Mouse (Mus musculus): ENCODE results near the gene Tox4.

Tox4 gene

DNA sequence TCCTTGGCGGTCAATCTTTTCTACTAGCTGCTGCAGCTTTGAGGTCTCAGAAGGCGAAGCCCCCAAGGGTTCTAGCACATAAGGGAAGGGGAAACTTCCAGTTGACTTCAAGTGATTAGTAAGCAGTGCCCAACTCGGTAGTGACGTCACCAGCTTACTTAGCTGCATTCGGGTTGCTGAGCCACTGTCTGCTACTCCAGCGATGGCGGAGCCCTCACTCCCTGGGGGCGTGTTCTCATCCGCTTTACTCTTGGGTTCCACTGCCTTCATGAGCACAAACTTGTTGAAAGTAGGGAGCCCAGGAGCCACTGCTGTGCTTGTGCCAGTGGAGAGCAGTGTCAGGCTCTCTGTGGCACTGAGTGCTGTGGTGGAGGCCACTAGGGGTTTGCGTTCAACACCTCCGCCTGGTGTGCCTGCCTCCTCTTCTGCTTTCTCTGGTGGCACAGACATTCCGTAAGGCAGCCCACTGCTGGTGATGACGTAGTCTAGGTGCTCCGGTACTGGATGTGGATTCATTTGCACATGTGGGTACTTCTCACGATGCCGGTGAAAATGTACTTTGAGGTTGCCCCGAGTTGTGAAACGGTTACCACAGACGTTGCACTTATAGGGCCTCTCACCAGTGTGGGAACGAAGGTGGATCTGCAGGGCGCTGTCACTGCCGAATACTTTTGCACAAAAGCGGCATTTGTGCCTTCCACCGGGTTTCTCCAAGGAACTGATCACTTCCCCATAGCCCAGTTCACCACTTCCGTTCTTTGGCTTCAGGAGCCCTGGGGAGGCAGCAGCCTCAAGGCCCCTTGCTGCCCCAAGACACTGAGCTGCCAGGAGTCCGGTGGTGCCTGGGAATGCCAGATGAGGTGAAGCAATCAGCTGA lies 35.2 kb downstream of the Tox4 start:
- no peak for DNase-seq (ENCODE audit: low read depth, low spot score)

DNA sequence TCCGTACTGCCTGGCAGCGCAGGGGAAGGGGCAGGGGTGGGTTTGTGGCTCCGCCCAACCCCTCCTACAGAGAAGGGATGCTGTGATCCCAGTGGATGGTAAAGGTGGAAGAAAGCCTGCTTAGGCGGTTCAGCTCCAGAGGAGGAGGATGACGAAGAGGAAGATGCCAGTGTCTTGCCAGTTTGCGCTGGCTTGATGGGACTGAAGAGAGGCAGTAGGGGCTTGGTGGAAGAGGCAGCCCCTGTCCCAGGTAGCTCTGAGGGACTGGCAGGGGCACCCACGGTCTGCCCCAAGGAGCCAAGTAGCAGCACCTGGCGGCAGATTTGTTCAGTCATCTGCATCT lies 35.8 kb downstream of the Tox4 start:
- no peak for DNase-seq (ENCODE audit: low read depth, low spot score)

DNA sequence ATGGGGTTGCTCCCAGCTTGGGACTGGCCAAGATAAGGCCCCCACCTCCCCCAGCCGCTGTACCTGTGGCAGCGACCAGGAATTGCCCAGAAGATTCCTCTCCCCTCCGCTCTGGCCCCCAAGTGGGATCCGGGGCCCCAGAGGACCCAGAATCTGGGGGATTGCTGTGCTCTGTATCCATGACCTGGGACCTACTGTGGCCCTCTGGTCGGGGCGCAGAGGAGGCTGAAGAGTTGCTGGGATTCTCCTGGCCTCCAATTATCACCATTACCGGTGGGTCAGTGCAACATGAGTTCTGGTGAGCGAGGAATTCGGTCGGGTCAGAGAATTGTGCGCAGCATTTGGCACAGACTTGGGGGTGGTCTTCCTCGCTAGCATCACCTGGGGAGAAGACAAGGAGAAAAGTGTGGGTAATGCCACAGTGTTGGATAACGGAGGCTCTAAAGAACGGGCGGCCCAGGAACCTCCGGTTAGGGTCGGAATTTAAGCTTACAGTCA lies 36.4 kb downstream of the Tox4 start:
- DNase-seq (ENCODE audit: low read depth, low spot score) = no peak

DNA sequence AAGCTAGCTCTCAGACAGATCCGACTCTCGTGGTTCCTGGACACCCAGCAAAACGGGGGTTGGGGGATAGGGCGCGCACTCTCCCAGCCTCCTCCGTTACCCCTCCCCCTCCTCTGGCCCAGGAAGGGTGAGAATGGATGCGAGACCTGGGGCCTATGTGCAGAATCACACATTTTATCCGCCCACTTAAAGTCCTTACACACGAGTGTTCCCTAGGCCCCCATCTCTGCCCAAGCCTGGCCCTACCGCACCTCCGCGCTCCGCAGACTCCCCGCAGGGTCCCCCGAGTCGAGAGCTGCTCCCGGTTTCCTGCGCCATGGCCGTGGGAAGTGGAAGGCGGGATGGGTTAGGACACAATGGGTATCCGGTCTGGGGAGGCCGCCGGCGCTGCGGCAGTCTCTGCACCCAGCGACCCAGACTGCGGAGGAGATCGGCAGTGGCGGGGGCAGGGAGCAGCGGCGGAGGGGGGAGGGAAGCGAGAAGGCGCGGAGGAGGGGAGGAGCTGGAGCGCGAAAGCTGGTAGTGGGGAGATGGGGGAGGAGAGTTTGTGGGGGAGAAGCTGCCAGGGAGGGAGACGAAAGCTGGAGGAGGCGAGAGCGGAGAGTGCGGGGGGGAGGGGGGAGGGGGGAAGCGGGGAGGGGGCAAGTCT lies 37.0 kb downstream of the Tox4 start:
- DNase-seq (ENCODE audit: low read depth, low spot score) = peak; percentile 69

DNA sequence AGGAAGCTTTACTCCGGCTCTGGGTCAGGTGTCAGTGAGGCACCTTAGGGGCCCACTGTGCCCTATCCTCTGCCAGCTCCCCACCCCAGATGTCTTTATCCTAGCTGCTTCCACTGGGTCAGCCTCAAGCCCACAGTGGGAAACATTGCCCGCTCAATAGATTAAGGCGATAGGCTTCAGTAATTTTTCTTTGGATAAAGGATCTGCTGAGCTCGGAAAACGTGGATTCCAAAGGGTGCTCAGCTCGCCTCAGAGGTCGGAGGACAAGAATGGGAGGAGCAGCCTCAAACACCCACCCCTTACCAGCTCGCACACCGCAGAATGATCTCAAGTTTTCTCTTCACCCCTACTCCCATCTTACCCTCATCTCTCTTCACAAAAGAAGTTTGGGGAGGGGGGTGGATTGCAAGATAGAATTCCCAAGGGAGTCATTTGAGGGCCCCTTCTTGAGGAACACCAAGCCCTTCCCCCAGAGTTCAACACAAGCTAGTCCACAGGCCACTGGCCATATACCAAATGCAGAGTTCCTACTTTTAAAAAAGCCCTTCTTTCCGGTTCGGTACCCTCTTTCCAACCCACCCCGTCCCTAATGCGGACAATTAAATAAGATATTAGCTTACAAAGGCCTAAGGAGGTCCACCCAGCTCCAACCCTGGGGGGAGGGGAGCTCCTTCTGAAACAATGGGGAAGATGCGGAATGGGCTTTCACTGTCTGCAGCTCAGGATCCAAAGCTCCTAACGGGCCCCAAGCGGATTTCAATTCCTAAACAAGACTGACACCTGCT lies 37.7 kb downstream of the Tox4 start:
- DNase-seq (ENCODE audit: low read depth, low spot score) = peak; percentile 16

DNA sequence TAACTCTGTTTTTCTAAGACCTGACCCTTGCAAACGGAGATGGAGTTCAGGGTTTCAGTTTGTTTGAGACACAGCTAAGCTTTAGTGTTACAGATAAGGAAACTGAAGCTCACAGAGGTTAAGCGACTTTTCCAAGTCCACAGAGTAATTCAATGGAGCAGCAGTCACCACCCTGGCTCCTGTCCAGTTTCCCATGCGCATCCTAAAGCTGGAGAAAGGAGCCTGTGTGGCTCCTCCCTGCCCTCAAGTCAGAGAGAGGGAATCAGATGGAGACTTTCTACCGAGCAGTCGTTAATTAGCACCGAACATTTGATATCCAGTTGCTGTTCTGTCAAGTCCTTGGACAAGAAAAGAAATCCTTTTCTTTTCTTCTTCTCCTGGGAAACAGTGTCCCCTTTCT lies 40.4 kb downstream of the Tox4 start:
- DNase-seq (ENCODE audit: low read depth, low spot score) = no peak

DNA sequence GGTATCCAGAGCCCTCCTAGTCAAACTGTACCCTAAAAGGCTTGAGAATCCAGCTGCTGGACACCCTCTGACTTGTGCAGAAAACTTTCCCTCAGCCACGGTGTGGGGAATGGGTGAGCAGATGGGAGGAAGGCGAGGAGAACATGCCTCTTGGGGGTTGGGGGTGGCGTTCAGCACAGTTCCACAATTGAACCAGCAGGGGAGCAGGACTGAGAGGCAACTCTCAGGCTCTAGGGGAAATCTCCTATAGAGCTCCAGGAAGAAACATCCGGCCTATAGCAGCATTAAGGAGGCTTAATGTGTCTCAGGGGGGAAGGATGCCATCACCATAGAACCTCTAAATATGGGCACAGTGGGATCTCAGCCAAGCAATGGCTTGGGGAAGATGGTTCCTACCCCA lies 46.9 kb downstream of the Tox4 start:
- DNase-seq (ENCODE audit: low read depth, low spot score) = no peak

DNA sequence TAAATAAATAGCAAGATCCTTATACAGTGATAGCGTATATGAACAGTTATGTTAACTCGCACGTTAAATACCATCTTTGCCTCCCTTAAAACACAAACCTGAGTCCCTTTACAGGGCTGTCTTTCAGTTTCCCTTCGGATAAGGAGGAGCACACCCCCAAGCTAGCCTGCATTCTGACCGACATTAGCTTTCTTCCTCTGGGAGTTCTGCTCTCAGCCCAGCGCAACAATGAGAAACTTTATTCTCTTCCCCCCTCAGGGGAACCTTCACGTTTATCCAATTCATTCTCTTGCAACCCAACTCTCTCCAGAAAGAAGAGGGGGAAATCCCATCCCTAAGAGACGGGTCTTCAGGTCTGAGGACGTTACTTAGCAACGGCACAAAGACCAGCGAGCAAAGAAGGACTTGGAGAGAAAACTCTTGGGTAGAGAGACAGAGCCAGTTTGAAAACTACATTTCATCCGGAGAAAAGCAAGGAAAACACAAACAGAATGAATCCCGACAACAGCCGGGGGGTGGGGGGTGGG lies 48.5 kb downstream of the Tox4 start:
- no peak for DNase-seq (ENCODE audit: low read depth, low spot score)

DNA sequence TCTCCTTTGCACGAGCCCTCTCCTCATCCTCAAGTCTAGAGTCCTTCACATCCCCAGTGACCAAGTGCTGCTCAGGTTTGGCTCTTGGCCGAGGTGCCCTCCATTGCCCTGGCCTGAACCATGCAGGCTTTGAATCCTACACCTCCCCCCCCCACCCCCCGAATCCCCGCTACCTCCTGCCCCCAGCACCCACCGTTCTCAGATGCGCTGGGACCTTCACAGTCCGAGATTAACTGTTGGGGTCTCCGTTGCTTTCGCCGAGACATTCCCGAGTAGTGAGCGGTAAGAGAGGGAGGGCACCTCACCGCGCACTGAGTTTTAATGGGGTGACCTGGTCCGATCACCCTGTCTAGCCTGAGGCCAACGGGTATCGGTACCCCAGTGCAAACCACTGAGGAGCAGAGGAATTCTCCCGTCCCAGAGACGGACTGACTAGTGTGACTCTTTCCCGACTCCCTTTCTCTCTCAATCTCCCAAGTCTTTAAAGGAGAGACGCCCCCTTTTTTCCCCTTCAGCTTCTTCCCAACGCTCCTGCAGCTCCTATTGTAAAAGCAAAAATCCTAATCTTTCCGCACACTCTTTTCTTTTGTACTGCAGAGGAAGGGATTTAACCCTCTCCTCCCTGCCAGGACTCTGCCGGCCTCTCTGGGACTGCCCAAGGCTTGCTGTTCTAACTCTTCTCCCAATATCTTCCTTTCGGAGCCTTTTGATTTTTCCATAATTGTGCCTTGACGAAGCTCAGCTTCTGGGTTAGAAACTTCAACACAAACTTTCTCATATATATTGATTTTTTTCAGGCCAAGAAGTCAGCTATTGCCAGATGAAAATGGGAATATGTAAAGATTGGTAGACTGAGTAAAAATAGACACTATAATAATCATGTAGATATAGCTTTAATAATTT lies 49.2 kb downstream of the Tox4 start, which contains the start of gene Sall2:
Sall2 (minus strand) TSS at position 853 of the 903 bp plus-strand sequence.
- DNase-seq (ENCODE audit: low read depth, low spot score) = no peak

DNA sequence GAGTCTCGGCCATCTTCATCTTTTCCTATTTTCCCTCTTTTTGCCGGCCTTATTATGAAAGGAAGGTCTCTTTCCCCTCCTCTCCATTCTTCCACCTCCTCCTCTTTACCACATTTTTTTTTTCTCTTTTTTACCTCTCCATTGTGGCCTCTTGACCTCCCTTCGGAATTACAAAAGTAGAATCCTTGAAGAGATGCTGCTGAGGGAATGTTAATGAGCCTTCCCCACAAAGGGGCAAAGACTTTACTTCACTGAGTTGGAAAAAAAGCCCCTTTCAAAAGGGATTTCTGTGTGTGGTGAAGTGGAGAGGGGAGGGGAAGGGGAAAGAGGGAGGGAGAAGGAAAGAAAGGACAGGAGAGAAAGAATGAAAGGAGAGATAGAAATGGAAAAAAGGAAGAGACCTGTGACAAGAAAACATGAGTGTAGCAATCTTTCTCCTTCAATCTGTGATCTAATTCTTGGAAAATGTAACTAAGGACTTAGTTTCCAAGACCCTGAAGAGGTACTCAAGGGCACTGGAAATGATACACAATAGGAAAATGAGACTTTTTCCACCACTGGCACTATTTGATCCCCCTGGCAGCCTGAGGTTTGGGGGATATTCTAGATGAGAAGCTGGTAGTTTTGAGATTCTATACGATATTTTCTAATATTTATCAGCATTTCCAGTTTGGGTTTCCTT lies 52.3 kb downstream of the Tox4 start:
- no peak for DNase-seq (ENCODE audit: low read depth, low spot score)

DNA sequence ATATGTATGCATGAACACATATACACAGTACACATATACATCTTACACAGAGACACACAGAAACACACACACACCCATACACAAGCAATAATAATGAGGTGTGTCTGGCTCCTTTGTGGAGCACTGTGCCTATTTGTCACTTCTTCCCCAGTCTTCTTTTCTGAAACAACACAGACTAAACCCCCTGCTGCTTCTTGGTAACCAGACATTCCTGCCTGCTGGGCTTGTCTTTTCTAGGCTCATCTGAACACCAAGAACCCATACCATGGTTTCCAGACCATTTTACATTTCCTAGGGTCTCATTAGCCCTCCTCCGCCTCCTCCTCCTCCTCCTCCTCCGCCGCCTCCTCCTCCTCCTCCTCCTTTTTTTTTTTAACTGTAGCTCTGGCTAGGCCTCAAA lies 53.2 kb downstream of the Tox4 start:
- no peak for DNase-seq (ENCODE audit: low read depth, low spot score)

DNA sequence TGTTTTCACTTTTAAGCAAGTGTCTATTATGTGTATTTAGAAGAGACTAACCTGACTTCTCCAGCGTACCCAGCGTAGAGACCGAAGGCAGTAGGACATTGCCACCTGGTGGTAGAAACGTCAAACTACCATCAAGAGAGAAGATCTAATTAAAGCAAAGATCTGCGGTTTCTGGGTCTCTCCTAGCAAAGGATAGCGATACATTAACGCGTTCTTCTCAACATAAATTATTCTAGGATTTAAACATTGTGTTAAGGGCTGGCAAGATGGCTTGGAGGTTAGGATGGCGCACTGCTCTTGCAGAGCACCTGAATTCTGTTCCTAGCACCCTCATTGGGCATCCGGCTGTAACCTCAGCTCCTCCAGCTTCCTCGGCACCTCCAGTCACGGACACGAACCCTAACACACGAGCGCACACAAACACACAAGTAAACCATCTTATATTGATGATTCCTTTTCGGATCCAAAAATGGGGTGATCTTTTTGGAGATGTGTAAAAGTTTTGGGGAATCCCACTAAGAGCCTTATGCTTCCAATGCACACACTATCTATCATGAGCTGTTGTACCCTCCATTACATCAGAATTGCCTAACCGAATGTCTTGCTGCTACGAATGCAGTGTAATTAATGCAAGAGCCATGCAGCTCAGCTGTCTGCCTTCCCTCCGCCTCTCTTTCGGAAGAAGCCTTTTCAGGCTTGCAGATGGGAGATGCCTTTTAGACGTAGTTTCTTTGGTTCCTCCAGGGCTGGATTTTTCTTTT lies 60.0 kb downstream of the Tox4 start:
- peak; percentile 69 for DNase-seq (ENCODE audit: low read depth, low spot score)

DNA sequence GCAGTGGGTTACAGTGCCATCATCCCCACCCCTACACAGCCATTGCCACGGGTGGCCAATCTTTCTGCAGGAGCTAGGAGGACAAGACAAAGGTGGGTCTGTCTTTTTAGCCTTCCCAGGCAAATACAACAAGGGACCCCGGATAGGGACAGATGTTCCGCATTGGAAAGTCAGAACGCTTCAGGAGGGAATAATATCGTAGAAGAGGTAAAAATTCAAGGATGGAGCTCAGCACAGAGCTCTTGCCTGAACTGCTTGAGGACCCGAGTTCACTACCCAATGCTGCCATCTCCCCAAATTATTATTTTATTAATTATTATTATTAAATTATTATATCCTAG lies 60.5 kb downstream of the Tox4 start:
- no peak for DNase-seq (ENCODE audit: low read depth, low spot score)

Measured in retina, postnatal 7 days (tissue).